Mouse (Mus musculus): ENCODE data around the gene Ggct. TPM values are rescaled to one million over a fixed set of nuclear protein-coding genes. Genes with fewer than 3 reads are reported as not detected.

The Ggct gene
- polyA plus RNA-seq, 1 experiment from 2014 or later = 11.5 TPM

DNA sequence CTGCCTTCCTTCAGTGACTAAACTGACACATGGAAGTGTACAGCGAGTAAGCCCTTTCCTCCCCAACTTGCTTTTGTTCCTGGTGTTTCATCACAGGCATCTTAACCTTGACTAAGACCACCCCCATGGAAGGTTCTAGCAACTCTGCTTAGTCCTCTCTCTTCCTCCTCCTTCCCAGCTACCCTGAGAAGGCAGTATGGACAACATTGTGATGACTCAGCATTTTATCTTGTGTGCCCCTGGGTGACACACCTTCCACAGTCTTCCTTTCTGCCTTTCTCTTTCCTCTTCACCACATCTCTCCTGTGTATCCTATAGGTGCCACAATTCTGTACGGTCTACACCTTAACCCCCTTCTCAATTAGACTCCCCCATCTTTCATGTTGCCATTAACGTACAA lies 21.4 kb upstream of the Ggct start:
- no peak for ATAC-seq (ENCODE audit: low FRiP score, low read depth)
- no peaks in the 10 kb centered on the region for H3K9me3 ChIP-seq
- H3K4me1 ChIP-seq = peaks cover 21% of the 10 kb centered on the region
- H3K4me3 ChIP-seq = no peak overlapping the region
- WGBS = 94% methylated on average over 3 of the region's 3 CpGs
- H3K9ac ChIP-seq (replicated peaks) = no peak overlapping the region
- no peaks in the 10 kb centered on the region for H3K36me3 ChIP-seq
- no peak overlapping the region for H3K4me2 ChIP-seq (replicated peaks)
- H3K27ac ChIP-seq (replicated peaks) = no peak overlapping the region
- peaks cover 18% of the 10 kb centered on the region; the same call in 1 of the 2 replicates for H3K27me3 ChIP-seq

GRCm38 (mm10) chr6:55012516-55012915 lies 19.8 kb upstream of the Ggct start:
- Histone ChIP-seq H3K4me3 (no peak overlapping the region), H3K4me2 (replicated peaks) (no peak overlapping the region), H3K27me3 (peaks cover 14% of the 10 kb centered on the region; the same call in 1 of the 2 replicates), H3K9me3 (no peaks in the 10 kb centered on the region), H3K36me3 (no peaks in the 10 kb centered on the region), H3K9ac (replicated peaks) (no peak overlapping the region), H3K4me1 (peaks cover 21% of the 10 kb centered on the region), H3K27ac (replicated peaks) (no peak overlapping the region)
- no peak for ATAC-seq (ENCODE audit: low FRiP score, low read depth)
- 82% methylated on average over 7 of the region's 7 CpGs for WGBS

DNA sequence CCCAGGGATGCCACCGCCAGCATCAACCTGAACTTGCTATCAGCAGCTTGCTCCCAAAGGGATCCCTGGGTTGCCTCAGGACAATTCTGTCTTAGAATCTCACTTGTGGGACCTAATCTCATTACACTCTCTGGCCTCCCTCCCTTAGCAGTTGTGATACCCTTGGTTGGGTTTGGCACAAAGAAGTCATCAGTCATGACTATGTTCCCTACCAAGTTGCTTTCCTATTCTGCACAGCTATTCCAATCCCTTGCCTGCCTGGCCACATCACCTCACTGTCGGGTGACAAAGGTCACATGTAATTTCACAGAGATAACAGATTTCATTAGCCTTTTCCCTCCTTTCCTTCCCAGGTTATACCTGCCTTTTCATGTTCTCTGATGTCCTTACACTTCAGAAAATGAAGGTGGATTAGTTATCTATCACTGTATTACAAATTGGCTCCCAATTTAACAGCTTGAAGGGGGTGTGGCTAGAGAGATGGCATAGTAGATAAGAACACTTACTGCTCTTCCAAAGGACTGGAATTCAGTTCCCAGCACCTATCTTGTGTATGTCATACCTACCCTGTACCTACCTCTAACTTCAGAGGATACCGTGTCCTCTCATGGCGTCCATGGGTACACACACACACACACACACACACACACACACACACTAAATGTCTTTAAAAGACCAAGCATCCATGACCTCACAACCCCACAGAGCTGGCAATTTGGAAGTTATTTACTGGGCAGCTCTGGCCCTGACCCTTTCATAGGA lies 17.8 kb upstream of the Ggct start:
- peaks cover 14% of the 10 kb centered on the region for H3K4me1 ChIP-seq
- peak overlapping the region; percentile 23; the same call in 1 of the 2 replicates for H3K4me3 ChIP-seq
- peaks cover 12% of the 10 kb centered on the region; the same call in 1 of the 2 replicates for H3K27me3 ChIP-seq
- no peak overlapping the region for H3K9ac ChIP-seq (replicated peaks)
- no peaks in the 10 kb centered on the region for H3K9me3 ChIP-seq
- peak overlapping the region; percentile 51 for H3K4me2 ChIP-seq (replicated peaks)
- WGBS = 80% methylated on average over 3 of the region's 4 CpGs
- H3K27ac ChIP-seq (replicated peaks) = peak overlapping the region; percentile 82
- no peaks in the 10 kb centered on the region for H3K36me3 ChIP-seq
- ATAC-seq (ENCODE audit: low FRiP score, low read depth) = no peak

DNA sequence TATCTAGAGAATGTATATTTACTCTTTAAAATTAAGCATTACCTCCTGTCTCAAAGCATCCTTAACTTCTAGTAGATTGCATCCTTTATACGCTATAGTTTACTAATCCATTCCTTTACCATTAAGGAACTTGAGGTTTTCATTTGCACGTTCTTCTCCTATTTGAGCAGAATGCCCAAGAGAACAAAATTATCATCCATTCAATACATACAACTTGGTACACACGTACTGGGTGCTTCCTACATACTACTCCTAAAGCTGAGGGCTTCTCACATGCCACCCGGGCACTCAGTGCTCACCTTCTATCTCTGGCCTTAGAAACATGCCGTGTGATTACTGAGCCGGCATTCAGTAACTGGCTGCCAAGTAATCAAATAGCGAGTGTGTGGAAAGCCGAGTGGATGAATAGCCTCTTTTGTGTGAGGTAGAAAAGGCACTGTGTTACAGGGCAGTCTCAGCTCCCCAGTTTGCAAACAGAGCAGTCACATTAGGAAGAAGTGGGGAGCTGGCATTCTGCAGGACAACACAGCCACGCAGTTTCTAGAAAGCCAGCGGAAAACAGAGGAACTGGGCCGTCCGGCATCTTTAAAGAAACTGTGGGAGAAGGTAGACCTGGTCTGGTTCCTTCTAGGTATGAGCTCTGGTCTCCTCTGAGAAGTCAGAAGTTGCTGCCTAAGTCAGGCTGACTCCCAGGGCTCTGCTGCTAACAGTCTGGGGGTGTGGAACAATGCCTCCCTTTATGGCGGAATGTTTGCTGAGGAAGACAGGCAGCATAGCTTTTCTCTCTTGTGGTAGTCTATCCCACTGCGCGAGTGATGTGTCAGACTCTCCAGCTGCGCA lies 16.9 kb upstream of the Ggct start:
- WGBS = 18% methylated on average over 16 of the region's 16 CpGs
- H3K9me3 ChIP-seq = no peaks in the 10 kb centered on the region
- H3K27ac ChIP-seq (replicated peaks) = peak overlapping the region; percentile 82
- H3K9ac ChIP-seq (replicated peaks) = peak overlapping the region; percentile 31; the same call in 1 of the 2 replicates
- H3K27me3 ChIP-seq = peaks cover 12% of the 10 kb centered on the region; the same call in 1 of the 2 replicates
- peak overlapping the region; percentile 23; the same call in 1 of the 2 replicates for H3K4me3 ChIP-seq
- H3K36me3 ChIP-seq = no peaks in the 10 kb centered on the region
- peaks cover 14% of the 10 kb centered on the region for H3K4me1 ChIP-seq
- ATAC-seq (ENCODE audit: low FRiP score, low read depth) = peak; percentile 80
- peak overlapping the region; percentile 51 for H3K4me2 ChIP-seq (replicated peaks)

GRCm38 (mm10) chr6:55008401-55008800 lies 15.7 kb upstream of the Ggct start:
- H3K4me3 ChIP-seq = no peak overlapping the region
- peaks cover 12% of the 10 kb centered on the region; the same call in 1 of the 2 replicates for H3K27me3 ChIP-seq
- no peaks in the 10 kb centered on the region for H3K9me3 ChIP-seq
- no peaks in the 10 kb centered on the region for H3K36me3 ChIP-seq
- no peak for ATAC-seq (ENCODE audit: low FRiP score, low read depth)
- 89% methylated on average over 8 of the region's 8 CpGs for WGBS
- peaks cover 14% of the 10 kb centered on the region for H3K4me1 ChIP-seq
- no peak overlapping the region for H3K27ac ChIP-seq (replicated peaks)
- H3K9ac ChIP-seq (replicated peaks) = no peak overlapping the region
- no peak overlapping the region for H3K4me2 ChIP-seq (replicated peaks)

GRCm38 (mm10) chr6:55003559-55003958 lies 10.8 kb upstream of the Ggct start:
- Histone ChIP-seq H3K4me2 (replicated peaks) (no peak overlapping the region), H3K27ac (replicated peaks) (no peak overlapping the region), H3K9me3 (no peaks in the 10 kb centered on the region), H3K4me3 (no peak overlapping the region), H3K4me1 (no peaks in the 10 kb centered on the region), H3K36me3 (no peaks in the 10 kb centered on the region), H3K9ac (replicated peaks) (no peak overlapping the region), H3K27me3 (0 out of 2 replicates have a peak, but pooled peaks cover 6% of the 10 kb centered on the region)
- no peak for ATAC-seq (ENCODE audit: low FRiP score, low read depth)
- 76% methylated on average over 4 of the region's 4 CpGs for WGBS

- Histone ChIP-seq H3K27me3 (no peaks in the 10 kb centered on the region), H3K4me3 (no peak overlapping the region), H3K9me3 (no peaks in the 10 kb centered on the region), H3K4me2 (replicated peaks) (no peak overlapping the region), H3K27ac (replicated peaks) (no peak overlapping the region), H3K4me1 (no peaks in the 10 kb centered on the region), H3K36me3 (no peaks in the 10 kb centered on the region), H3K9ac (replicated peaks) (no peak overlapping the region)
- no peak for ATAC-seq (ENCODE audit: low FRiP score, low read depth)
- 79% methylated on average over 4 of the region's 4 CpGs for WGBS
These were observed 9.7 kb upstream of the Ggct start for GRCm38 (mm10) chr6:55002438-55002837.

DNA sequence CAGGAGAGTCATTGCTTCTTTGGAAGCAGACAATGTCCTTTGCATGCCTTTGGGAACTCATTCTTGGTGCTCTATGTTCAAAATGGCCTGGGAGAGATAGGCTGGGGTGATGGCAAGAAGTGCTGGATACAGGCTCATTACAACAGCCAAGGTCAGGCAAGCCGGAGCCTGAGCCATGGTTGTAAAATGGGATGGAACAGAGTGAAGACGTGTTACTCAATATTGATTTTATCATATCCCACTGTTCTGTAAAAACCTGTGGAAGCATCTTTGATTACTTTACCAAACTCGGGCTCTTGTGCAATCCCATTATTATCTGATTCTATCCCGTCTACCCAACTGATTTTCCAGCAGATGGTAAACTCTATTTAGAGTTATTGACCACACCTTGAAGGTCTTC lies 8.6 kb upstream of the Ggct start:
- Histone ChIP-seq H3K9ac (replicated peaks) (no peak overlapping the region), H3K9me3 (no peaks in the 10 kb centered on the region), H3K4me2 (replicated peaks) (no peak overlapping the region), H3K4me3 (no peak overlapping the region), H3K27ac (replicated peaks) (no peak overlapping the region), H3K4me1 (no peaks in the 10 kb centered on the region), H3K36me3 (no peaks in the 10 kb centered on the region), H3K27me3 (no peaks in the 10 kb centered on the region)
- no peak for ATAC-seq (ENCODE audit: low FRiP score, low read depth)
- WGBS = 83% methylated on average over 4 of the region's 4 CpGs

DNA sequence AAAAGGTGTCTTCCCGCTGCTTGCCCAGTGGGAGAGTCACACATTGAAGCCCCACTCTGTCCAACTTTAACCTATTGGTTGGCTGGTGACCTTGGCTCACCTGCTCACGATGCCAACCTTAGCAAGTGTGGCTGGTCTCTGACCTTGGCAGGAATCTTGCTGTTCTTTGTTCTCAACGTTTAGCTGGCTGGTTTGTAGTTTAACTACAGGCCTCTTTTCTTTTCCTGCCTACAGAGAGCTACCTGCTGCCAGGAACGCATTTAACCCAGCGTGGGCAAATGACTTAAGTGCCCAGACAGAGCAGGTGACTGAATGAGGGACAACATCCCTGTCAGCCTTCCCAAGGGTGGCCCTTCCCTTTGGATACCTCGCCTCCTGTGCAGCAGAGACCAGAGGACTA lies 5.0 kb upstream of the Ggct start:
- no peak for ATAC-seq (ENCODE audit: low FRiP score, low read depth)
- Histone ChIP-seq H3K36me3 (no peaks in the 10 kb centered on the region), H3K27ac (replicated peaks) (no peak overlapping the region), H3K4me2 (replicated peaks) (no peak overlapping the region), H3K9ac (replicated peaks) (no peak overlapping the region), H3K4me3 (no peak overlapping the region), H3K9me3 (no peaks in the 10 kb centered on the region), H3K4me1 (no peaks in the 10 kb centered on the region), H3K27me3 (no peaks in the 10 kb centered on the region)
- 92% methylated on average over 6 of the region's 6 CpGs for WGBS

DNA sequence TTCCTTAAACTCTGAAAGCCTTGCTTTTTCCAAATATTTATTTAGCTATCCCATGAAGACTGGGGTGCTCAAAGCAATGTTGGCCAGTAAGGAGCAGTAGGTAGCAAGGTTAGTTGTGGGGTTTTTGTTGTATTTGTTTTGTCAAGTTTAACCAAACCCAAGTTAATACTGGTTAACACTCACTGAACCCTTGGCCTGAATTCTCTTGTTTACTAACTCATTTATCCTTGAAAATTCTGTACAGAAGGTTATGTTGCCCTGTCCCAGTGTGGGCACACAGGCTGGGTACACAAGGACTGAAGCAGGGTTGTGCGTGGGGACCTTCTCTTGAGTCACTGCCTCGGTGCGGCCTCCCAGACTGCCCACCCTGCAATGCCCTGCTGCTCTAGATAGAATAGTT lies 3.6 kb upstream of the Ggct start:
- Histone ChIP-seq H3K27me3 (no peaks in the 10 kb centered on the region), H3K4me2 (replicated peaks) (no peak overlapping the region), H3K36me3 (no peaks in the 10 kb centered on the region), H3K9ac (replicated peaks) (no peak overlapping the region), H3K9me3 (no peaks in the 10 kb centered on the region), H3K4me1 (0 out of 2 replicates have a peak, but pooled peaks cover 7% of the 10 kb centered on the region), H3K4me3 (no peak overlapping the region), H3K27ac (replicated peaks) (no peak overlapping the region)
- ATAC-seq (ENCODE audit: low FRiP score, low read depth) = no peak
- WGBS = 94% methylated on average over 3 of the region's 3 CpGs

- ATAC-seq (ENCODE audit: low FRiP score, low read depth) = no peak
These were observed 609 bp downstream of the Ggct start for GRCm38 (mm10) chr6:54992141-54992540.

DNA sequence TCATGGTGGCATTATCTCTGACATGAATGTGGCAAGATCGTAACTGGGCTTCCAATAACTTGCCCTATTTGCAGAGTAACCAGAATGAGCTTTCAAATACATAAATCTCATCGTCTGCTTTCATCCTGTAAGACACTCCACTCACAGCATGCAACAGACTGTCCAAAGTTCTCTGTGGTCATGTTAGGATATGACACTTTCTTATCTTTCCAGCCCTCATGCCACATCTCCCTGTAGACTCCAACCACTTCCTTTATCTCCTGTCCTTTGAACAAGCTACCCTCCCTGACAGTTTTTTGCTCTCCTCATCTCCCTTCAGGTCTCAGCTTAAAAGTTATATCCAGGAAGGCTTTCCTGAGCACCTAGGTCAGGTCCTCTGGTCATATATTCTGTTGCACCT lies 1.6 kb downstream of the Ggct start:
- Histone ChIP-seq H3K4me3 (no peak overlapping the region), H3K27me3 (no peaks in the 10 kb centered on the region), H3K4me1 (0 out of 2 replicates have a peak, but pooled peaks cover 7% of the 10 kb centered on the region), H3K27ac (replicated peaks) (no peak overlapping the region), H3K9me3 (no peaks in the 10 kb centered on the region), H3K4me2 (replicated peaks) (no peak overlapping the region), H3K9ac (replicated peaks) (no peak overlapping the region), H3K36me3 (no peaks in the 10 kb centered on the region)
- no peak for ATAC-seq (ENCODE audit: low FRiP score, low read depth)
- WGBS = 85% methylated on average over 2 of the region's 2 CpGs

More at GRCm38 (mm10) chr6:54992141-54992540, 609 bp downstream of the Ggct start:
- Histone ChIP-seq H3K9ac (replicated peaks) (peak overlapping the region; percentile 59), H3K9me3 (no peaks in the 10 kb centered on the region), H3K4me3 (peak overlapping the region; percentile 52), H3K36me3 (no peaks in the 10 kb centered on the region), H3K27me3 (no peaks in the 10 kb centered on the region), H3K4me2 (replicated peaks) (peak overlapping the region; percentile 77), H3K4me1 (0 out of 2 replicates have a peak, but pooled peaks cover 7% of the 10 kb centered on the region), H3K27ac (replicated peaks) (peak overlapping the region; percentile 20; the same call in 1 of the 2 replicates)
- WGBS = 8% methylated on average over 7 of the region's 7 CpGs
